Mouse (Mus musculus) monocyte, adult 5-6 weeks (primary cell): ENCODE data around the gene Fam173a. TPM values are rescaled to one million over a fixed set of nuclear protein-coding genes. Genes with fewer than 3 reads are reported as not detected.

Experiments
- ATAC-seq: fragments of 153-309, 156-312 bp; replicated peaks from 2 replicates; pipeline ENCODE4 v1.8.0; 2017; ENCODE audit warnings: mild to moderate bottlenecking; ENCODE audit not compliant: low TSS enrichment, insufficient number of reproducible peaks, severe bottlenecking, poor library complexity, low FRiP score
- total RNA-seq: library from RNA; stranded (forward); fragments of 200-1000, 200-491, 200-594 nt; gene quantifications from 3 replicates; pipeline ENCODE4 v1.2.3, GENCODE M21; 2017

Gene Fam173a
- total RNA-seq, result 30.7 to 53.7 TPM (median 38.7 TPM) in 3 replicates

DNA sequence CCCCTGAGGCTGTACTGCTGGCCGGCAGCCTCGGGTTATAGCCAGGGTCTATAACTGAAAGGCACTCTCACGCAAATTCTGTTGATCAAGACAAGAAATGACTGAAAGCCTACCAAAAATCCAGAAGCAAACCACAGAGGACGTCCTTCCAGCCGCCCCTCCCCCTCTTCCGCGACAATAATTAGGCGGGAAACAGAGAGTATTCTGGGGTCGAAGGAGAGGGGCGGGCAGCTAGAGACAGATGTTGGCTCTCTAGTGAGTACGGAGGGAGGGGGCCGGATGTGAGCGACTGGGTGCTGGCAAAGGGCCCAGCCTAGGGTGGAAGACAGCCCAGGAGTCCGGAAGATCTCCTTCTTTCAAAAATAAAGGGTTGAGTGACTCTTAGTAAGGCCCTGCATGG, at the start of gene Fam173a:
Gene Fam173a, minus strand, starts transcription at position 287 of the 400 bp plus-strand sequence.
- ATAC-seq, result no peak

DNA sequence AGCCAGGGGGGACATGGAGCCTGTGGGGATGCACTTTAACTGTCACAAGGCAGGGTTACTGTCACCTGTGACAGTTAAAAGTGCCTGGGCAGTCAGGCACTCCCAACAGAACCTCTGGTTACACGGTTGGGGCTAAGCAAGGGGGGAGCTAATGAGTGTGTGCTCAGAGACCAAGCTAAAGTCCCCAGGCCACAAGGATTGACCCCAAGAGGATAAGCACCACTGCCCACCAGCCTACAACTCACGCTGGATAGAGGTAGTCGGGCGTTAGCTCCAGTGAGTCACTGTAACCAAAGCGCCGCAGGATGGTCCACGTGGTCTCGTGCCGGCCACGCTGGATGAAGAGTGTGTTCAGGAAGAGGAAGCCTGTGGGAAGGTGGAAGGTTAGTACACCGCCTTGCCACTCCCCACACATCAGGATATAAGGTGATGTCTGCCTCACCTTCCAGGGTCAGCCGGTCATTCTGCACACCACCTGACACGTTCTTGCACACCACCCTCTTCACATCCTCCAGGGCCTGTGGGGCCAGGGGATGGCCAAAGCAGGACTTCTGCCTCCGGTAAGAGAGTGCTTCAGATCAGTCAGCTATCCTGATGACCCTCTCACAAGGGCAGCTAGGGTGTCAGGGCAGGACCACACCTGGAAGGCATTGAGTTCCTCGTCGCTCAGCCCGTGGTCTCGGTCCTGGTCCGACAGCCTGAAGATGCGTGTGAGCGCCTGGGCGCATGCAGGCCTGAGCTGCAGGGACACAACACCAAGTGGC, 48.6 kb upstream of the Fam173a start, which contains the start of gene Gm20683:
Gene Gm20683, minus strand, starts transcription at position 647 of the 764 bp plus-strand sequence.
- ATAC-seq, result no peak

DNA sequence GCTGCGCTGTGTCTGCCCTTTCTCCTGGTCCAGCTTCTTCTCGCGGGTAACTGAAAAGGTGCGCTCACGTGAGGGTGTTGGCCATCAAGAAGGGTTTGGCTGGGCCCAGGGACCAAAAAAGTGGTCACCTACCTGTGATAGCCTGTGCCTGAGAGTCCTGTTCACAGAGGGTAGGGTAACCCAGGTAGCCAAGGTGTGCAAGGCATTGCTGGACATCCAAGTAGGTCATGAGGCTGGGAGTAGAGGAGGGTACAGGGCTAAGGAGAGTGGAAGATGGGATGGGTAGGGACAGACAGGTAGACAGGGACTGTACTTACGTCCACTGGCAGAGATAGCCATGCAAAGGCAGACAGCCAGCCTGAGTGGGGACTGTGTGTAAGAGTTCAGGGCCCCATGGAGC, 47.8 kb upstream of the Fam173a start:
- ATAC-seq, result no peak

DNA sequence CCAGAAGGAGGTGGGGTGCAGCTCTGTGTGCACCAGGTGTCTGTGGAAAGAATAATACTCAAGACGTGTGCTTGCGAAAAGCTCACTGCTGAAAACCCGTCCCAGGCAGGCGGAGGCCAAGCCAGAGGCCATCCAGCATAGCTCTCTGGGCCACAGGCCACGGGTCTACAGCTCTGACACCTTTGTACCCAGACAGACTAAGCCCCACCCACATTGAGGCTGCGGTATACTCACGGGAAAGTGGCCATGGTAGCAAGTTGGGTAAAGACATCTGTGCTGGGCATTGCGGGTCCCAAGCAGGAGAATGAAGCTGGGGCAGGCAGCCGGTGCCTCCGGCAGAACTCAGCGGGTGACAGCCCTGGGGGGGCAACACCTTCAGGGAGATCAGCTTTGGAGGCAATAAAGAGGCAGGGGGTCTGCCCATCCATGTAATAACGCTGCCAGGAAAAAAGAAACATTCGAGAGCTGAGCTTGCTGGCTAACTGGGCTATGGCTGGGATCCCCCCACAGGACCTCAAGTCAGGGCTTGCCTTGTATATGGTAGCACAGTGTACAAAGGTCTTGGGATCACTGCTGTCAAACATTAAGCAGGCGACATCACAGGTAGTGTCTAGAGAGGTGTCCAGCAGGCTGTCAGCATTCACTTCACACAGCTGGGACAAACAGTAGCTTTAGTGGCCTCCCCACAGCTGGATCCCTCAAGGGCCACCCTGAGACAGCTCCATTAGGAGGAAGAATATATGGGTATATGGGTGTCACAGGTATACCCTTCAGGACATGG, 46.9 kb upstream of the Fam173a start:
- no peak for ATAC-seq

DNA sequence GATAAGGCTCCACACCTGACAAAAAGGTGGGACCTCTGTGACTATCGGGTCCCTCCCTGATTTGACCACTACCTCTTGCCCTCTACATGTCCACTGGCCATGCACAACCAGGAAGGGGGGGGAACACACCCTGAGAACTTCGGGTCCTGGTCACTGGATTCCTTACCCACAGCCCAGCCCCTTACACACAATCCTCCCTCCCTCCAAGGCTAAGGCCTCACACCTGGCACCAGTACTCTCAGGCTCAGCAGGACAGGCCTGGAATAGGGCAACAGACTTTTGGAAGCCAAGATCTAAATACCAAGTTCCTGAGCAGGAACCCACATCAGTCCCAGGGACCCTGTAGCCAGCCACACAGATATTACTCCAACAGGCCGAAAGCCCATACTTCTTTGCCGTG, 46.2 kb upstream of the Fam173a start:
- no peak for ATAC-seq

DNA sequence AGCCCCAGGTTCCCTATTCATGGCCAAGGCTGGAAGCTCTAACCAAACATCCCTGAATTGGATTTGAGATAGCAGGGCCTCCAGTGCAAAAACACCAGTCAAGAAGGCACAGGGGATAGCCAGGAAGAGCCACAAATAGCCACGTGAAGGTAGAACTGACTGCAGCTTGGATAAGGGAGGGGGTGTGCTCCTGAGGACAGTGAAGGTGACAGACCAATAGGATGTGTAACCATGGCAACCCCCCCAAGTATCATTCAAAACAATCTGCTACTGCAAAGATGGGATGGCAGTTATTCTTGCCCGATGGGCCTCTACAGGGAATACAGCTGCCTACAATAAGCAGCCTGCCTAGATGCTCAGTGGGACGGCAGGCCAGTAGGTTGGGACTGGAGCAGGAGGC, 44.8 kb upstream of the Fam173a start:
- ATAC-seq, result no peak

DNA sequence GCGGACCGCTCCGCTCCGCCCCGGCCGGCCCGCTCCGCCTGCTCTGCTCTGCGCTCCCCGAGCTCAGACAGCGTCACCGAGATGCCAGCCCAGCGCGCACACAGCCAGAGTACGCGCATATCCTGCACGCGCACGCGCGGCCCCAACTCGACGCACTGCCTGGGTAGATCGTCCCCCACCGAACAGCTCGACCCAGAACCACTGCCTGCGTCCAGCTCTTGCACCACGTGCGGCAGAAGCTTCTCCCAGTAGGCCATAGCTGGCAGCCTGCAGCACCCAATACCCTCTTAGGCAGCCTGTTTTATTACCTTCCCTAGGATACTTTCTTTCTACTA, 44.3 kb upstream of the Fam173a start, which contains the start of gene Rhbdl1:
Gene Rhbdl1, minus strand, starts transcription at position 220 of the 335 bp plus-strand sequence.
- no peak for ATAC-seq

DNA sequence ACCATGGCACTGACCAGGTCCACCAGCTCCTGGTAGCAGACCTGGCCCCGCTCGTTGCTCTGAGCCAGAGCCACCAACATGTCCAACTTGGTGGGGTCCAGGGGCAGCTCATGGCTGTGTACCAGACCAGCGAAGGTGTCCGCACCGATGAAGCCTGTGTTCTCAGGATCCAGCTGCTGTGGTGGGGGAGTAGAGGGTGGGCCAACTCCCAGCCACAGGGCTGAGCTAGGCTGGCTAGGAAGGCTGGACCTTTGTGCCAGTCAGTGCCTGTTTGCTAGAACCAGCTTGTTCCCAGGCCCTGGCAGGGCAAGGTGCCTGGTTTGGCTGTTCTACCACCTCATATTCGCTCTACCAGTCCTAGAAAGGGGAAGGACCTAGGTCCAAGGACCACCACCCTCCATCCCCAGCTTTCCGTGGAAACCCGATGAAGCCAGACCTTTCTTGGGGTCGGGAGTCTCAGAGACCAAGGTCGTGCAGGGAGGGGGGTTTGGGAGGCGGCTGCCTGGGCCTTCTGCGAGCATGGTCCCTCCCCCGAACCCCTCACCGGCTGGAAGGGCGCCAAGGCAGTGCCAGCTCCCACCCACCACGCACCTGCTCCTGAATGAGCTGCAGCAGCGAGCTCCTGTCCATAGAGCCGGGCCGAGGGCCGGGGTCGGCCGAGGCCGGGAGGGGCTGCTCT, 43.8 kb upstream of the Fam173a start:
- no peak for ATAC-seq

DNA sequence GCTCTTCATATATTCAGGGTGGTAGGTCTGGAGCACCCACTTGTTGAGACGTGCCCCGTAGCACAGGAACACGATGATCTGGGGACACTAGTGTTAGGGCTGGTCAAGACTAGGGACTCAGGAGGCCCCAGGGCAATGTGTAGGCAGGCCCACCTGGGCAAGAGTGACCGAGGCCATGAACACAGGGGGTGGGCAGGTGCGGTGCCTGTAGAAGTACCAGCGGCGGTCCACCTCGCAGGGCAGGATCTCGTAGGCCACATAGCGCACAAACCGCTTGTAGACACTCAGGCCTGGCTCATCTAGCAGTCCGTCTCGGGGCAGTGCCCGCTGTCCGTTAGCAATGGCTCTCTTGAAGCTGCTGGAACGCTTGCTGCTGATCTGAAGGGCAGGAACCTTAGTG, 43.1 kb upstream of the Fam173a start:
- ATAC-seq, result no peak

DNA sequence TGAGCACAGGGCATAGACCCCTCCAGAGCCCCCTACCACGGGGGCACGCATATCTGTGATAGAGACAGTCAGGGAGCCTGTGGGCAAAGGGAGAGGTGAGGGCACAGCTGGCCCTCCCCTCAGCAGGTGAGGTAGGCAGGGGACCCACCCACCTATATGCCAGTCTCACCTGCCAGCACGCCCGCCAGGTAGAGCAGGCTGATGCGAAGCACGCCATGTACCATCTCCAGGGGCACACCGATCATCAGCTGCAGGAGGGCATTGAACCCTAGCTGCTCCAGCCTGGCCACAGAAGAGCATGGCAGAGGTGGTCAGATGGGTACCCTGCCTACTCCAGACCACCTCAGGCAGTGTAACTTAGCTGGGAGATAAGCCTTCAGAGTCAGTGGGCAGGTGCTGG, 42.6 kb upstream of the Fam173a start:
- no peak for ATAC-seq

DNA sequence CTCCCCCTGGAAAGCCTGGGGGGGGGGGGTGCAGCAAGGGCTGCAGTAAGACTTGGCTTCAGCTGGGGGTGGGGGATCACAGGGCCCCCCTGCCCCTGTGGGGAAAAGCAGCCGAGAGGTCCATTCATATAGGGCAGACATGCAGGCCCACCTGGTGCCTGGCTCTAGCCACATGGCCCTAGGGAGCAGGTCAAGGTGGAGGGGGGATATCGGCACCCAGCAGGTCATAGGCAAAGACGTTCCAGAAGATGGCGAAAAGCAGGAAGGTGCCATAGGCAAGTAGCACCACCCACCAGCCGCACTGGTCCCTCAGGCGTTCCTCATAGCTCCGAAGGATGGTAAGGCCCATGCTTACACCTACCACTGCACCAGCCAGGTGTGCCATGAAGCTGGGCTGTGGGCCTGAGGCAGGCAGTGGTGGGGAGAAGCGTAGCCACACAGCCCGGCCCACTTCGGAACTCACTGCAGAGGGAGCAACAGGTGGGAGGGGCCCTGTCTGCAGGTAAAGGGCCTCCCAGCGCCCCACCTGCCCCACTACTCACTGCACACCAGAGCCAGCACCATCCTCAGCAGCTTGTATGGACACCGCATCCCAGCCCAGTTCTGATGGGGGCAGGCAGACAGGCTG, 42.0 kb upstream of the Fam173a start:
- no peak for ATAC-seq

DNA sequence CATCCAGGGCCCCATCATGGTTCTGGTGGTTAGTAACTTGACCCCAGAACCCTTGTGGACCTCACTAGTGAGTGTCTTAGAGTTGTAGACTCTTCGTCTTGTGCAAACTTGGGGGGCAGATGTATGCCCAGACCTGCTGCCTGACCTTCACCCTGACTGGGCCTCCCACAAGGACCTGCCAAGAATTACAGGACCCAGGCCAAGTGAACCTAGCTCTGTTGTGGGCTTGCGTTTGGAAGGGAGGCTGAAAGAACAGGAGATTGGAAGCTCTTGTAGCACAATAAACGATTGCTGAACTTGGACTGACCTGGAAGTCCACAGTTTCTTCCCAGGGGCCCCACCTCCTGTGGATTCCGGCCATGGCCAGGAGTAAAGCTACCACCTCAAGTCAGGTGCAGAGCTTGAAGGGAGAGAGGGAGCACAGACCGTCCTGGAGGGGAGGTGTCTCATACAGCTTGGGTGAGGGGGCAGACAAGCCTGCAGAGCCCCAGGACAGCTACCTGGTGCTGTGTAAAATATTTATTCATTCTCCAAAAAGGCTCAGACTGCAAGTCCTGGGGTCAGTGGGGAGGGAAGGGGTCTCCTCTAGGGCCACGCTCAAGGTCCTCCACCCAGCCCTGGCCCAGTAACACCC, 41.4 kb upstream of the Fam173a start:
- no peak for ATAC-seq

DNA sequence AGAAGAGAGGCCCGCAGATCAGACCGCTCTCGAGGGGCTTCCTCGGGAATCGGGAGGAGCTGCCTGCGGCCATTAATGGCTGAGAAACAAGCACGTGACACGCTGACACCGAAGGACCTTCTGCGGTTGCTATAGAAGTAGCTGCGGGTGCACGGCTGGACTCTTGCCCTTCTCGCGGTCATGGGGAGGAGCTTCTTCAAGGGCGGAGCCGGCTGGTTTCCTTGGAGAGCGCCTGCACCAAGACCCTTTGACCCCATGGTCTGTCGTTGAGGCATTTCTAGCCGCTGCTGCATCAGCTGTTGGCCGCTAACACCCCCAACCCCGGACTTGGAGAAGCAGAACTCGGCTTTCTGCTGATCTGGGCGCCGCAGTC, 40.6 kb upstream of the Fam173a start, which contains the start of gene Stub1:
Gene Stub1, minus strand, starts transcription at position 114 of the 373 bp plus-strand sequence.
- ATAC-seq, result peak; percentile 42

DNA sequence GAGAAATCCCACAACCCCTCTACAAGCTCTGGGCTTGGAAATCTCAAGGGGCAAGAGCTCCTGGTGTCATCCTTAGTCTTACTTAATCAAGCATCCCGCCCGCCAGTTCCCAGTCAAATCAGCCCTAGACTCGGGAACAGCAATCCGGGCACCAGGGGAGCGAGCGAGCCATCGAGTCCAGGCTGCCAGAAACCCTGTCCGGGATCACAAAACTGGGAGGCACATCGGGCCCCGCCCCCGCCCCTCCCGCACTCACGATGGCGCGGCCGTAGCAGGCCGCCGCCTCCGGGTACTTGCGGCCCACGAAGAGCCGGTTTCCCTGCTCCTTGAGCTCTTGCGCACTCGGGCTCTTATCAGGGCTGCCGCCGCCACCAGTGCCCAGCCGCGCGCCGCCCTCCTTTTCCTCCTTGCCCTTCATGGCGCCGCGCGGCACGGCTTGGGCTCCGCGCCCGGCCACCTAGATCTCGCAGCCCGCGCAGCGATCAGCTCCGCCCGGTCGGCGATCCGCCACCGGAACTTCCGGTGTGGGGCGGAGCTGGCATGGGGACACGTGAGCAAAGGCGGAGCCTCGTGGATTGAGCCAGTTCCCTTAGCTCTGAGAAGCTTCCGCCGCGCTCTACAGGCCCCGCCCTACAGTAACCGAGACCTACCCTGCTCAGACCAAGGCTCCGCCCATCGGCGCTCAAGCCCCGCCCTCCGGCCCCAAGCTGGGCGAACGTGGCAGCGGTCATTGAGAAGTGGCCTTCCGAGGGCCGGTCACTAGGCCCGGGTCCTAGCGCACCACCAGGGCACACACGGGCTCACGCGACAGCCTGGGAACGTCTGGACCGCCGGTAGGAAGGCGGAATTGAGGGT, 40.0 kb upstream of the Fam173a start:
- ATAC-seq, result peak; percentile 81

DNA sequence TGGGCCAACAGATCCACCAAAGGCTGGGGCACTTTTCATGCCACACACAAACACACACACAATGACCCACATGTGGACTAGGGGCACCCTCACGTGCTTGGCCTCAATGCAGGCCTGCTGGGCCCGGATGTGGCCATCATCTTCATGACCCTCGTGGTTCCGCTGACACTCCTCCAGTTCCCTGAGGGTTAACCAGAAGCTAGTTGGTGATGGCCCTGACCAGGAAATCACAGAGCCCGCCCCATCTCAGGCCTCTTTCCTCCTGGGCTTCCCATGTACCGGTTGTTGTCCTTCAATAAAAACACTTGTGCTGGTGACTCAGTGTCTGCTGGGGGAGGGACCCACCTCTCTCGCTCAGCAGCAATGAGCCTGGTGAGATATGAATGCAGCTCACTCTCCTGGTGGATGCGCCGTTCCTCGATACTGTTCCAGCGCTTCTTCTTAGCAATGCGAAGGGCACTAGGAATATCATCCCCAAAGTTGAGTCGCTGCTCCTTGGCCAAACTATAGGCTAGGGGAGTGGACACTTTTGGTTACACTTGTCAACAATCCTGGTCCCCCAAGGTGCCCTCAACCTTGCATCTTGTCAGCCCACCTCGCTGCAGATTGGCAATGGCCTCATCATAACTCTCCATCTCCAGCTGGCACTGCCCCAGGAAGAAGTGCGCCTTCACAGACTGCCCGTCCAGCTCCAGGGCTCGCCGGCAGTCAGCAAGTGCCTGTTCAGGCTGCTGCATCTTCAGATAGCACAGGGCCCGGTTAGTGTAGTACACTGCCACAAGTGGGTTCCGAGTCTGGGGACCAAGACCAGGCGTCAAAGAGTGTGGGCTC, 39.0 kb upstream of the Fam173a start:
- ATAC-seq, result no peak

DNA sequence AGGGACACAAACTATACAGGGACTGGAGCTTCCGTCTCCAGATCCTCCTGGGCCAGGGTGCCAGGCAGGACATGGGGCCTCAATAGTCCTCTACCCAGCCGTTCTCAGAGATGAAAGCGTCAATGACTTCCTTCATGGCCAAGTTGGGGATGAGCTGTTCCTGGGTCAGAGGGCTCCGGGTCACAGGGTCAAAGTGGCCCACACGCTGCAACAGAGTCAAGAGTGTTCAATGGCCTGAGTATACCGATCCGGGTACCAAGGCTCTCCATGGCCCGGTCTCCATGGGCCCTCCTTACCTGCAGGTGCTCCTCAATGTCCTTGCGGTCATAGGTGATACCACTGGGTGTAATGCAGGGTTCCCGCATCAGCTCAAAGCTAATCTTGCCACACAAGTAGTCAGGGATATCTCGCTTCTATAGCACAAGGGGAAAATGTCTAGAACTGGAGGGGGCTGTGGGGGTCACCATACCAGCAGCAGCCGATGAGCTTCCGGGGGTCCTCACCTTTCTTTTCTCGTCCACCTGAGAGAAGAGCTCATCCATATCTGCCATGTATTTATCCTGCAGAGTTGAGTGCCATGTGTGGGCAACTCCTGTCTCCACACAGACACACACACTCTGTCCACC, 38.2 kb upstream of the Fam173a start:
- no peak for ATAC-seq
